Mouse (Mus musculus) CH12.LX (cell line): ENCODE data around the gene Cnnm2.

ENCODE experiments used
- BHLHE40 ChIP-seq: IDR thresholded peaks from 2 replicates; pipeline ENCODE4 v1.6.1; 2011; ENCODE audit warnings: mild to moderate bottlenecking, low read depth, low read length, improper control_type of control experiment
- CHD1 ChIP-seq: IDR thresholded peaks from 2 replicates; pipeline ENCODE4 v1.6.1; 2012; ENCODE audit warnings: low read depth, low read length, improper control_type of control experiment, inconsistent platforms
- CTCF ChIP-seq, 2 experiments: IDR thresholded peaks in 1 of 2; conservative IDR thresholded peaks in 1 of 2; 2 replicates each; pipeline ENCODE4 v1.5.1; 2011 to 2012; ENCODE audit warnings: low read depth in 2 of 2, low read length in 2 of 2, improper control_type of control experiment in 1 of 2, inconsistent platforms in 1 of 2, mild to moderate bottlenecking in 1 of 2, moderate library complexity in 1 of 2
- EP300 ChIP-seq: IDR thresholded peaks from 2 replicates; pipeline ENCODE4 v1.6.1; 2011; ENCODE audit warnings: low read length, improper control_type of control experiment
- ETS1 ChIP-seq: conservative IDR thresholded peaks from 2 replicates; pipeline ENCODE4 v1.6.1; 2012; ENCODE audit warnings: low read depth, mild to moderate bottlenecking, inconsistent platforms, low read length, improper control_type of control experiment, moderate library complexity
- IRF4 ChIP-seq: IDR thresholded peaks from 2 replicates; pipeline ENCODE4 v1.6.1; 2014; ENCODE audit warnings: low read depth, mild to moderate bottlenecking, inconsistent platforms, low read length, improper control_type of control experiment
- MAFK ChIP-seq: IDR thresholded peaks from 2 replicates; pipeline ENCODE4 v1.6.1; 2011; ENCODE audit warnings: low read length, improper control_type of control experiment; ENCODE audit not compliant: insufficient replicate concordance
- NRF1 ChIP-seq: IDR thresholded peaks from 2 replicates; pipeline ENCODE4 v1.6.1; 2014; ENCODE audit warnings: low read depth, mild to moderate bottlenecking, inconsistent platforms, low read length, improper control_type of control experiment, moderate library complexity
- POLR2A ChIP-seq: IDR thresholded peaks from 2 replicates; pipeline ENCODE4 v1.6.1; 2011; ENCODE audit warnings: low read depth, mild to moderate bottlenecking, improper control_type of control experiment, low read length
- RAD21 ChIP-seq: IDR thresholded peaks from 2 replicates; pipeline ENCODE4 v1.6.1; 2011; ENCODE audit warnings: low read depth, mild to moderate bottlenecking, low read length, improper control_type of control experiment, moderate library complexity
- TCF12 ChIP-seq: IDR thresholded peaks from 2 replicates; pipeline ENCODE4 v1.6.1; 2014; ENCODE audit warnings: low read depth, mild to moderate bottlenecking, inconsistent platforms, low read length, improper control_type of control experiment
- USF1 ChIP-seq: IDR thresholded peaks from 2 replicates; pipeline ENCODE4 v1.6.1; 2014; ENCODE audit warnings: low read depth, mild to moderate bottlenecking, inconsistent platforms, low read length, improper control_type of control experiment
- USF2 ChIP-seq: conservative IDR thresholded peaks from 2 replicates; pipeline ENCODE4 v1.6.1; 2011; ENCODE audit warnings: low read depth, low read length, improper control_type of control experiment
- ZKSCAN1 ChIP-seq: IDR thresholded peaks from 2 replicates; pipeline ENCODE4 v1.6.1; 2012; ENCODE audit warnings: low read depth, inconsistent platforms, low read length, improper control_type of control experiment, borderline replicate concordance

DNA sequence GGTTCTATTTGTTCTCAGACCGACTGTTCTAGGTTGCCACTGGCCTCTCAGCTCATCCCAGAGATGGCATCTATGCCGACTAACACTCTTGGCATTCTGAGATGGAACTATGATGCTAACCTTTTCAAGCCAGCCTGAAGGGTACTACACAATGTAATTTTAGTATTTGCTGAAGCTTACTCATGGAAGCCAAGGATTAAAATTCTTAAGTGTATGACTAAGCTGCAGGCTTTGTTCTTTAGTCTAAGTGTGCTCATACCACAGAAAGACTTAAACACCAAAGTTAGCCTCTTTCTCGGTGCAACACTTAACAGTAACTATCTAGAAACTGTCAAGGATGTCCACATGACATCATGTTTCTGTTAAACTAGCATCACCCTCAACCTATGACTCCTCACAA lies 131.5 kb downstream of the Cnnm2 start:
- TF ChIP-seq ETS1 (no peak), CTCF (conservative IDR thresholded peaks at IDR 0.05 in 1 of 2, IDR thresholded peaks at IDR 0.05 in 1 of 2; ENCODE audit: low read depth in 2 of 2, low read length in 2 of 2) (no peak), NRF1 (no peak), MAFK (no peak), POLR2A (no peak), EP300 (no peak), RAD21 (no peak), CHD1 (no peak), BHLHE40 (no peak), USF1 (no peak), ZKSCAN1 (no peak), USF2 (no peak), IRF4 (no peak), TCF12 (no peak)
